In the genomic region with DNA sequence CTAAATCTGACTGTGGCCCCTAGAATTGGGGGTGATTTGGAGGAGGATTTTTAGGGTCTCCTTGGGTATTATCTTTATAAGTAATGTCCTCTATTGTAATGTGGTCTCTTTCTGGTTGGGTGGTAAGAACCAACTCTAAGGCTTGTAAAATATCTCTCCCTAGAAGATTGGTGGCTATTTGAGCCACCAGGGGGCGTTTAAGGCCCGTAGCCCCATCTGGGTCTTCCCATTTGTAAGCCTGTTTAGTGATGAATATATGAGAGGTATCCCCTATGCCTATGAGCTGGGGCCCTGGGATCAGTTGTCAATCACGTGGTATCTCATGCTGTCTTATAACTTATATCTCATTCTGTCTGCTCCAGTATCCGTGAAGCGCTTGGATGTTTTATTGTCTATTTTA, we compare ENCODE assay signal across 8 mouse cellular contexts. TPM values are rescaled to one million over a fixed set of nuclear protein-coding genes. Genes with fewer than 3 reads are reported as not detected.
DNase-seq lines count a peak whose midpoint lies in the region; ATAC-seq lines count a peak whose summit lies in the region.

No protein-coding gene starts in this region.

- DNase-seq in gastrocnemius, adult 18-20 months (ENCODE audit: low spot score) = peak; percentile 7
- no peak for DNase-seq in gastrocnemius, postnatal 25 days
- peak; percentile 56 for DNase-seq in thymus, postnatal 4 days
- DNase-seq in thymus, postnatal 14 days = no peak
- DNase-seq in heart, postnatal 10 days = peak; percentile 32 to 55
- no peak for DNase-seq in ovary, postnatal 10 days (ENCODE audit: low spot score)
- DNase-seq in urinary bladder, adult 18-20 months (ENCODE audit: low spot score in 2 of 2) = no peak

- intact Hi-C loops in heart, postnatal 10 days (cut with DNase I) = loop anchor here (1.0 kb wide), 1 partner anchor 42 kb away; no protein-coding TSS in a partner anchor

- 0 out of 2 replicates have a peak, but pooled peaks have one; percentile 50 for ATAC-seq in monocyte, adult 5-6 weeks (replicated peaks; ENCODE audit: insufficient number of reproducible peaks, low FRiP score, low TSS enrichment, poor library complexity, severe bottlenecking)

RNA-seq across cellular contexts. Expression of gene Fam111a, which starts 3.6 kb away (rescaled TPM):
- 1 to 10 TPM; 1.3 to 2.7 TPM for total RNA-seq in gastrocnemius, adult 18-20 months (2021)
- total RNA-seq in gastrocnemius, postnatal 25 days (2021) = 1 to 10 TPM; 2.5 to 3.9 TPM
- total RNA-seq in heart, postnatal 10 days (2021) = 10 to 100 TPM in 1 of 2 experiments, 1 to 10 TPM in 1; 9.8 to 12.1 TPM
- 148 to 161 TPM (median 159 TPM) in 3 replicates for total RNA-seq in monocyte, adult 5-6 weeks (2017)

RNA-seq across cellular contexts. Expression of gene Dtx4, which starts 47.9 kb away (rescaled TPM):
- 1 to 10 TPM; 2.9 to 3.7 TPM for total RNA-seq in gastrocnemius, adult 18-20 months (2021)
- total RNA-seq in gastrocnemius, postnatal 25 days (2021) = 1 to 10 TPM; 6.2 to 6.7 TPM
- total RNA-seq in heart, postnatal 10 days (2021) = 10 to 100 TPM in 1 of 2 experiments, 1 to 10 TPM in 1; 9.6 to 10.7 TPM
- 2.6 to 4.2 TPM (median 2.7 TPM) in 3 replicates for total RNA-seq in monocyte, adult 5-6 weeks (2017)

RNA-seq across cellular contexts. Expression of gene Gm4952, which starts 50.6 kb away (rescaled TPM):
- total RNA-seq in gastrocnemius, adult 18-20 months (2021) = not detected
- total RNA-seq in gastrocnemius, postnatal 25 days (2021) = not detected
- not detected for total RNA-seq in heart, postnatal 10 days (2021)
- not detected in 3 replicates for total RNA-seq in monocyte, adult 5-6 weeks (2017)

Comparison
In these comparisons a context has a peak if more than half of its experiments do, and no peak if none do; other contexts are left out.
1. DNase-seq: peak in gastrocnemius, adult 18-20 months (single experiment), thymus, postnatal 4 days (single experiment) and heart, postnatal 10 days (2 of 2); none in gastrocnemius, postnatal 25 days (single experiment), thymus, postnatal 14 days (single experiment), ovary, postnatal 10 days (single experiment) and urinary bladder, adult 18-20 months (0 of 2).
2. RNA of gene Fam111a, which starts 3.6 kb away (total RNA-seq): 148 to 161 TPM in monocyte, adult 5-6 weeks; 9.8 to 12.1 TPM in heart, postnatal 10 days, 2.5 to 3.9 TPM in gastrocnemius, postnatal 25 days and 1.3 to 2.7 TPM in gastrocnemius, adult 18-20 months; every median in the first group is over 10 times any median in the second.